Mouse (Mus musculus) layer of hippocampus, postnatal 25 days (tissue): ENCODE measurements around the gene Gm21973. TPM values are rescaled to one million over a fixed set of nuclear protein-coding genes. Genes with fewer than 3 reads are reported as not detected.

Experiments used
- DNase-seq, 2 experiments: peaks; one replicate each; pipeline ENCODE4 v3.0.0; 2022; ENCODE audit warnings: mixed read lengths in 2 of 2, low spot score in 1 of 2; ENCODE audit errors: extremely low spot score in 1 of 2
- total RNA-seq, 2 experiments: library from RNA; stranded (reverse); gene quantifications; 2 replicates each; pipeline ENCODE4 v1.2.3; 2021

Gene Gm21973
- total RNA-seq, 2 experiments from 2014 or later, result not detected

GRCm38 (mm10) chr15:10387263-10387662 lies 62.1 kb downstream of the Gm21973 start:
- DNase-seq, result no peak

GRCm38 (mm10) chr15:10399795-10400194 lies 74.6 kb downstream of the Gm21973 start:
- DNase-seq, result no peak

- no peak for DNase-seq
These were observed 75.2 kb downstream of the Gm21973 start for GRCm38 (mm10) chr15:10400415-10400814.

GRCm38 (mm10) chr15:10409842-10410241 lies 84.7 kb downstream of the Gm21973 start:
- no peak for DNase-seq

DNA sequence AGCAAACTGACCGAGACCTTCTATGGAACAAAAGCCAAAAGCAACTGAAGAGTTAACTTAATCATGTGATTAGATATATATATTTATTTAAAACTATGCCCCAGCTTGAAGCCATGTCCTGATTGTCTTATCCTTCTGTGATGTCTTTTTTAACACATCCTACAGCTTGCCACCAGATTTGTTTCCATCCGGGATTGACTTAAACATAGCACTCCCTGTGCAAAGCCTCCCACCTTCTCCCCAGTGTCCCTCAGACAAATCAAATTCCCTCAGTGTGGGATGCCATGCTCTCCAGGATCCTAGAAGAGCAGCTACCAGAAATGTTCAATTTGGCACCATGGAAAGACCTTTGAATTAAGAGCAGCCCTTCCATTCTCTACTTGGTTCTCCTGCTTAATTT lies 85.7 kb downstream of the Gm21973 start:
- DNase-seq, result no peak

DNA sequence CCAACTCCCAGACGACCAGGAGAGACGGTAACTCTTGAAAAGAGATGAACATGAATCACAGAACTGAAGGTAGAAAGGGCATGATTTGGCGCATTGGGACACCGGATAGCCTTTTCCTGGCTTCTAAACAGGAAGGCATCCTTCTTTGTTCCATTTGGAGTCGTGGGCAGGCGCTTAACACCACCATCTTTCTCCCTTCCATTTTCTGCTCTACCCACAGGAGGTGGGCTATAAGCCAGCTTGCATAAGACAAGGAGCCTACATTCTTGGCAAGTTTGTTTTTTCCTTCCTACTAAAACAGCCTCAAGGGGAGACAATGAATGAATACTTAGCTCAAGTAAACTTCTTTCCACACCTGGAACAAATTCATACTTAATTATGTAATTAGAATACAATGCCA lies 88.5 kb downstream of the Gm21973 start:
- DNase-seq, result no peak

DNA sequence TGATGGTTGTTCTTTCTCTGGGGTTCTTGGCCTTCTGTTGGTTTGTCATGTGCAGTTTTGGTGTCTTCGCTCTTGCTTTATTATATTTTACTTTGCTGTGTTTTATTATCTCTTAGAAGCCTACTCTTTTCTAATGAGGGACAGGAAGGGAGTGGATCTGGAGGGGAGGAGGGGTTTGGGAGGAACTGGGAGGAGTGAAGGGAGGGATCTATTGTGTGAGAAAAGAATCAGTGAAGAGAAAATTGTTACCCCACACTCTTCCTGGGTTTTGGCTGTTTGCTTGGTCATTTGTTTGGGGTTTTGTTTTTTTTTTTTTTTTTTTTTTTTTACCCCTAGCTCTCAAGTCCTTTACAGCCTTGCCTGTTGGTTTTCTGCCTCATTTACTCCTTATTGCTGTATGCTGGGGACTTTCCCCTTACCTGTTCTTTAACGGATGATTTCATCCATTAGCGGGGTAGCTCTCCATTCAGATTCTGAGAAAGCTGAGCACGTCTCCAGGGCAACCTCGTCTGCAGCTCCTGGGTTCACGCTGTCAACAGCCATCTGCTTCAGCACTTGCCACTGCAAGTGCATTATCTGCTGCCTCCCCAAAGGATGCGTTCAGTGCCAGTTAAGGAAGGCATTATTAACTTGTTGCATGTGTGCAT lies 96.1 kb downstream of the Gm21973 start:
- DNase-seq, result no peak

DNA sequence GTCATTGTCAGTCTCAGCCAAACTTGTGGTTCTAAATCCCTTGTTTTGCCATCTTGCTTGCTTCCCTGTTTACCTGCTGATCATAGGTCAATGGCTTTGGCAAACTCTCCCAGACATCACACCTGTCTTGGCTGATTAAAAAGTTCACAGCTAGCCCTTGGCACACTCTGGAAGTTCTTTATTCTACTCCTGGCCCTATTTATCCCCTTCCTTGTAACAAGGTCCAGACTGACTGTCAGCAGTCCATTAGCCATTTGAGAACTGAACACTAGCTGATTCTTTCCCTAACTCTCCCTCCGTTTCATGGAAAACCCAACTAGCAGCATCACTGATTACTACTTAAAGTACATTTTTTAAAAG lies 96.6 kb downstream of the Gm21973 start:
- DNase-seq, result no peak

Other genes starting within 250 kb of the Gm21973 start
- gene Prlr, start 148.1 kb upstream of the Gm21973 start, total RNA-seq, result 1 to 10 TPM; 2.5 to 4.2 TPM
- not detected for gene Agxt2, start 33.2 kb downstream of the Gm21973 start, total RNA-seq
- gene Dnajc21, start 145.1 kb downstream of the Gm21973 start, total RNA-seq, result 10 to 100 TPM; 21.1 to 23.8 TPM
- gene Brix1, start 160.6 kb downstream of the Gm21973 start, total RNA-seq, result 10 to 100 TPM; 23.9 to 24.7 TPM
- 10 to 100 TPM; 13.6 to 14.6 TPM for gene Rad1, start 160.6 kb downstream of the Gm21973 start, total RNA-seq
- gene Ttc23l, start 233.3 kb downstream of the Gm21973 start, total RNA-seq, result not detected